Mouse (Mus musculus) left cerebral cortex, postnatal 25 days (tissue): ENCODE results near the gene Itm2b. TPM values are rescaled to one million over a fixed set of nuclear protein-coding genes. Genes with fewer than 3 reads are reported as not detected.
A peak's percentile ranks its signal among the peaks of the same experiment; 100 is the strongest.

Source experiments
- DNase-seq, 2 experiments: peaks; one replicate each; pipeline ENCODE4 v3.0.0; 2022; ENCODE audit warnings: low spot score in 2 of 2, mixed read lengths in 1 of 2
- intact Hi-C: fragments of 180-260 bp; cut with DNase I; formaldehyde crosslinking; loops from one replicate; pipeline ENCODE4 v1.15.1; 2025
- total RNA-seq, 2 experiments: library from RNA; stranded (reverse); gene quantifications; 2 replicates each; pipeline ENCODE4 v1.2.3; 2021

Itm2b gene
- total RNA-seq, 2 experiments from 2014 or later, result 746 to 815 TPM

DNA sequence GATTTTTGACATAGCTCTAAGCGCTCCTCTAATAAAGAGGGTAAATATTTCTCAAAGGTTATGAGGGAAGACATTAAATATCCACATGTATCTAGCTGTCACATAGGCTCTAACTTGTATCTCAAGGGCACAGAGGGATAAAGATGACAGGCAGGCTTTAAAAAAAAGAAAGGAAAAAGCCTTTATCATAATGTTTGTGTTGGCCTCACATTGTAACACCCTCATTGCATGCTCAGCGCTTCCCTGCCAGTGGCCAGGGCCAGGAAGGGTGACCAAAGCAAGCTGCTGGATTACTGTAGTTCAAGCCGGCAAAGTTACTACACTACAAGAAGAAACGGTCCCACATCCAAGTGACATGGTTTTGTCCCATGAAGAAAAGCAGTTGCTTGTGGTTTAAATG is 53.7 kb downstream of the Itm2b start:
- DNase-seq, result no peak
- intact Hi-C loops, result no loop called here

DNA sequence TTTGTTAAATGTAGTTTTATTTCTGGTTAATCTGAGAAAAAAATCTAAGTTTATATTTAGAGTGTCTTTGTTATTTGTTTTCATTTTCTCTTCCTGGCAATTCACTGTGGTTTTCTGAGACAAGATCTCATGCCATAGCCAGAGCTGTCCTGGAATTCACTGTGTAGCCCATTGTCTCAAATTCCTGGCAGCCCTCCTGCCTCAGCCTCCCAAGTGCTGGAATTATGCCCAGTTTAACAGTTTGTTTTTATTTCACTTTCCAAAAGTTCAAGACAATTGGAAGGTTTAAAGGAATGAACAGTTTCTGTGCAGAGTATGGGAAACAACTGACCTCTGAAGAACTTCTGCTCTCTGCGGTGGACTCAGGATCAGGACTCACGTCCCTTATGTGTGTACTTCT is 55.2 kb downstream of the Itm2b start:
- DNase-seq, result no peak
- intact Hi-C loops, result loop anchor here (5.0 kb wide), 2 partner anchors 57 to 147 kb away; partner anchors contain the start of gene Itm2b

DNA sequence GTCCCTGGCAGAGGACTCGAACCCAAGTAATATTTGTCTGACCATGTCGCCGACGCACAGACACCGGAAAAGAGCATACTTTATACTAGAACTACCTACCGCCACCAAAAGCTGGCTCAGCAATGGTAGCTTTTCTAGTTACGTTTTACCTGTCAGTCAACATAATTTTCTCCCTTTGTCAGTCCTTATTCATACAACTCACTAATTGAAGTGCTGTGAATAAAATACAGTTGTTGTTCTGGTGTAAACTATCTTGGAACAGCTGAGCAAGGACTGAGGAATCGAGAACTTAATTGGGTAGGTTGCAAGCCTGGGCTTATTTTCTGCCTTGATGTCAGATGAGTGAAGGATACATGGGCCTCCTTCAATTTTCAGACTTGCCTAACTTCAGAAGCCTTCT is 58.6 kb downstream of the Itm2b start:
- no peak for DNase-seq
- intact Hi-C loops, result loop anchor here (5.0 kb wide), 2 partner anchors 61 to 151 kb away; partner anchors contain the start of gene Itm2b

DNA sequence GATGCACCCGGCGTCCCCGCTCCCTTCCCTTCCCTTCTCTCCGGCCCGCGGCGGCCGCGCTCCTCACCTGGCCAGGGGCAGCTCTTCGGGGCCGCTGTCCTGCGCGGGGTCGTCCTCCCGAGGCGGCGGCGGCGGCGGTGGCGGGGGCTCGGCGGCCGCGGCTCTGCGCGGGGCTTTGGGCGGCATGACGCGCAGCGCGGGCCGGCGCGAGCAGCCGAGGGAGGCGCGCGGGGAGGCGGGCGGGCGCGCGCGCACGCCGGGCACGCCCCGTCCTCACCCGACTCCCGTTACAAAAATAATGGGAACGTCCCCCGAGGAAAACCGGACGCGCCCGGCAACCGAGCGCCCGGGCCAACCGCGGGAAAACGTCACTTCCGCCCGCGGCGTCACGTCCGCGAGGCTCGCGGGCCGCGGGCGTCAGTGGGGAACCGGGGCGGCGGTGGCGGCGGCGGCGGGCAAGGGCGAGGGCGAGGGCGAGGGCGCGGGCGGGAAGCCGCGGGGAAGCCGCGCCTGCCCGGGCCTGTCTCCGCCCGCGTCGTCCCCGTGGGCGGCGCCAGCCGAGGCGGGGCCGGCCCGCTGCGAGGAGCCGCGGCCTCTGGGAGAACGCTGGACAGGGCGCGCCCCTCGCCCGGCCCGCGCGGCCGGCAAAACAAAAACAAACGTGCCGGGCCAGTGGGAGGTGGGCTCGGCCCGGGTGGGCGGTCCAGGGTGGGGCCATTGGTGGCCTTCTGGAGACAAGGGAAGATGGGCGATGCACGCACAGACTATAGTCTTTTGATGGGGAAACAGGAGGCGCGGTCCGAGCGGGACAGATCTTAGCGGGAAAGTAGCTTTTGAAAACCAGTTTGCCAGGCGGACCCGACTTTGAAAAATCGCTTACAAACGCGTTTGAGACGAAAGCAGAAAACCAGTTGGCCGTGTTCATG is 59.4 kb downstream of the Itm2b start, which contains the start of gene Rb1:
Gene Rb1, minus strand, starts transcription at position 367 of the 926 bp plus-strand sequence.
- intact Hi-C loops, result loop anchor here (5.0 kb wide), 2 partner anchors 62 to 152 kb away; partner anchors contain the start of gene Itm2b
- peak; percentile 75 to 84 for DNase-seq

DNA sequence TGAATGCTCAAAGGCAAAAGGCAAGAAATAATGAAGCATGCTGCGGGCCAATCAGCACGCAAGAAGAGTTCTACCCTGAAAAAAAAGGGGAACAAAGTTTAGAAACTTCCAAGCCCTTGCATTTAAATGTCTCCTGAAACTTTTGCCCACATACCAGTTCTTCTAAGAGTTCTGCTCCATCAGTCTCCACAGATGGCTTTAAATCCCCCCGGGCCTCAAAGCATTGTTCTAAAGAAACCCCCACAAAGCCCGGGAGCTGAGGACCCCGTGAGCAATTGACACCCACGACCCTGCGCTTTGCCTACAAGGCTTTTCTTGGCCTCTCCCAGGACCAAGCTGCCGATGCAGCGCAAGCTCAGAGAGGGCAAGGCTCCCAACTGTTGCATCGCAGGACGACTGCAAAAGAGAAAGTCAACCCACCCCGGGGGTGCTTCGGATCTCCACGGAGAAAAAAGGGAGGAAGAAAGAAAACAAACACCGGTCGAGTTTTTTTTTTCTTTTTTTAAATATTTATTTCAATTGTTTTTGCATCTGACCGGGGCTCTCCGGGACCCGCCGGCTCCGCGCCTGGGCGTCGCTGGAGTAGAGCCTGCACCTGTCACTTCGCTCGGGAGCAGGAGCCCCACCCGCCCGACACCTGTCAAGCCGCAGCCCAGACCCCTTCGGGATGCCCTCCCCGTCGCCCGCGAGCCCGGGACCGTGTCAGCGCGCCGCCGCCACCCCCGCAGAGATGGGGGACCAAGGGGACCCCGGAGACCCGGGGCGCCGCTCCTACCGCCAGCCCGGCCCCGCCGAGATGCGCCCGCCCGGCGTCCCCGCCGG is 60.2 kb downstream of the Itm2b start:
- intact Hi-C loops, result loop anchor here (5.0 kb wide), 2 partner anchors 62 to 152 kb away; partner anchors contain the start of gene Itm2b
- peak; percentile 20 to 30 for DNase-seq

DNA sequence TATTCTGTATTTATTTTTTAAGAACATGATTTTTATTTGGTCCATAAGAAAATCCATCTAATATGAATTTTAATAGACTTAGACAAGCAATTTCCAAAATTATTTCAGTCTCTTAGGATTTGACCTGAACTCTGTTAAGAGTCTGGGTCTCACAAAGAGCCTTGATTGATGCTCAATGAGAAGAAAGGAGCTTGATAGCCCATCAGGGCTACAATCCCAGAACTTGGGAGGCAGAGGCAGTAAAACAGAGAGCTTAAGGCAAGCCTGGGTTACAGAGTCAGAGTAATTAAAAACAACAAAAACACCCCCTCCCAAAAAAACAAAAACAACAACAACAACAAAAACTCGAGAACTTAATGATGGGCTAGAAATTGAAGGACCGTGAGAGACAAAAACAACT is 61.1 kb downstream of the Itm2b start:
- DNase-seq, result no peak
- intact Hi-C loops, result no loop called here

DNA sequence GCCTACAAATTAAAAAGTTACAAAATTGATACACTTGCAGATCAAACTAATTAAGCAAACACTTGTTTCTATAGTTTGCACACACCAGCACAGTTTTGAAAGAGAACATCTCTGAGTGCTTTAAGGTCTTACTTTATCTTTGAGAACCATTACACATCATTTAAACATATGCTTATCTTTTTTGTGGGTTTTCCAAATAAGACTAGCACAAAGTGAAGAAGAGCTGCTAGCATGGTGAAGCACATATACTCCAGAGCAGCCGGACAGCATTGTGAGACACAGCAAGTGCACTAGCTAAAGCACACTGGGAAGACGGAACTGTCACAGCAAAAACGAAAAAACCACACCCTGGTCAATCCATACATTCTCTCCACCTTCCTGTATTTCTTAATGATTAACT is 62.9 kb downstream of the Itm2b start:
- no peak for DNase-seq
- intact Hi-C loops, result no loop called here

DNA sequence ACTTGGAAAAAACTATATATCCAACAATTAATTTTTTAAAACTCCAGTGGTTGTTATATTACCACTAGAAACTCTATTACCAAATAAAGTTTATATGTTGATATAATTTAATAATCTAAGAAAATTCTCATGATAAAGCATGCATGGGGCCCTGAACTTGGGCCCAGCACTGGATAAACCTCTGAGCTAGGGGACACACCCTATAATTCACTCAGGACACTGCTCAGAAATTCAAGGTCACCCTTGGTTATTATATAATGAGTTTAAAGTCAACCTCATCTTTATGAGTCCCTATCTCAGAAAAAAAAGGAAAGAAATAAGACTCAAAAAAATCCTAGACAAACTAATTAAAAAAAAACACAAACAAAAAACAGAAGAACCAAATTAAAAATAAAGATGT is 68.2 kb downstream of the Itm2b start:
- intact Hi-C loops, result no loop called here
- no peak for DNase-seq

DNA sequence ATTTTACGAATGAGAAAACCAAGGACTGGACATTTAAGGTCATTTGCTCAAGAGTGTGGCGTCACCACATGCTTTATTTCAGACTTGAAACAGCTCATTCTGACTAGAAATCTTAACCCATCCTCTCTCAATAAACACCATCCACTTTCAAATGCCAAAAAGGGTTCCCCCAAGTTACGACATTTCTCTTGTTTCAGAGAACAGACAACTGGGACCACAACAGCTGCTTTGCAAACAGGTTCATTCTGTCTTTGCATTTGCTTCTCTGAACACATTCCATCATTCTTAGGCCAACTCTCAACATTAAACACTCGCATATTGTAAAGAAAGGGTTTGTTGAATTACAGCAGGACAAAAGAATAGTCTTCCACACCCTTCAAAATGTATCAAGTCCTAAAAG is 71.2 kb downstream of the Itm2b start:
- intact Hi-C loops, result no loop called here
- no peak for DNase-seq

DNA sequence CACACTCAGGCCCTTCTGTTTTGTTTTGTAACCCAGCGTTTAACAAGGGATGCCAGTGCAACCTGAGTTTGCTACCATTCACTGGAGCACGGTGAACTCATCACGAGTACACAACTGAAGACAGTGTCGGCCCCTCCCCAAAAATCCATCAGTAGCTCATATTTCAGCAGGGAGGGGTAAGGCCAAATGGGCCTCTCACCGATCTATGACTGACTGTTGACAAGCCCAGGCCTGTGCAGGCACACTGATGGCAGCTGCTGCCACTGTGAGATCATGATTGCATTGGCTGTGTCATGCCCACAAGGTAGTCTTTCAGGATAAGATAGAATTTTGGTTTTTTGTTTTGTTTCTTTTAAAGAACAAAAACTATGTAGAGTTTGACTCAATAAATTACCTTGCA is 71.7 kb downstream of the Itm2b start:
- DNase-seq, result no peak
- intact Hi-C loops, result no loop called here

DNA sequence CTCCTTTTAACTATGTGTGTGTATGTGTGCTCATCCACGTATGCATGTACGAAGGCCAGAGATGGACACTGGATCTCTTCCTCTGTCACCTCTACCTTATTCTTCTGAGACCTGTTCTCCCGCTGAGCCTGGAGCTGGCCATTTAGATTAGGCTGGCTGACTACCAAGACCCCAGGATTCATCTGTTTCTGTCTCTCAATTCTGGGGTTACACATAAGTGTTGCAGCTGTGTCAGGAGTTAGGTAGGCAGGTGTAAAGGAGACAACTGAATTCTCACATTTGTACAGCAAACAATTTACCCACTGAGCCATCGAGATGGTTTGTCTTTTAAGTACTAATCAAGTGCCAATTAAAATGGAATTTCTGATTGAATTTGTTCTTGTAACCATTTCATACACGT is 72.2 kb downstream of the Itm2b start:
- intact Hi-C loops, result no loop called here
- DNase-seq, result no peak

Other genes with a start within 250 kb of the Itm2b start
- 1 to 10 TPM; 1.4 to 1.6 TPM for gene Lpar6, start 147.4 kb downstream of the Itm2b start, total RNA-seq
- 10 to 100 TPM; 31.1 to 33.1 TPM for gene Rb1, start 59.5 kb downstream of the Itm2b start, total RNA-seq
- gene Med4, start 124.7 kb upstream of the Itm2b start, total RNA-seq, result 10 to 100 TPM; 26.5 to 27.5 TPM
- gene Sucla2, start 140.0 kb upstream of the Itm2b start, total RNA-seq, result 100 to 1,000 TPM; 146 to 164 TPM
- 1 to 10 TPM; 4.5 to 6.4 TPM for gene Nudt15, start 163.0 kb upstream of the Itm2b start, total RNA-seq